Mouse (Mus musculus) inflammation-experienced regulatory T-cells, adult 16 weeks (primary cell): Measurements from ENCODE around the gene Fbxo45. TPM values are rescaled to one million over a fixed set of nuclear protein-coding genes. Genes with fewer than 3 reads are reported as not detected.

ENCODE experiments used
- polyA plus RNA-seq: library from polyadenylated mRNA; unstranded; fragments of 100-300 nt; shearing (Covaris generic); gene quantifications from one replicate; pipeline ENCODE4 v1.2.1, GENCODE M21; 2017

Gene Fbxo45
- polyA plus RNA-seq = 3.0 TPM

DNA sequence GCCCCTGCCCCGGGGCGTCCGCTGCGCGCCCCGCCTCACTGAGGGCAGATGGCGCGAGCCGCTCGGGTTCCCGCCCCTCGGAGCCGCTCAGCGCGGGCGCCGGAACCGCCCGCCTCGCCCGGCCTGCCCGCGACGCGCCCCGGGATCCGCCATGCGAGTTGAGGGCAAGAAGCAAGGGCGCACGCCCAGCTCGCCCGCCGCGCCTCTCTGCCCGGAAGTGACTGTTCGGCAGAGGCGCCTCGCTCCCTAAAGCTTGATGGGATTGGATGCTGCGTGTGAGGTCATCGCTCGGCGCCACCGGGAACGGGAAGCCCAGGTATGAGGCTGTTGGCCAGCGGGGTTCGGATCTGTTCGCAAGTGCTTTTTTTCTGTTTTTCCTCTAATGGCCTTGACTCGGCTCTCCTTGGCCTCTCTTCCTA, at the start of gene Fbxo45, which contains the start of gene Wdr53:
Fbxo45 (minus strand) TSS at position 207 of the 419 bp plus-strand sequence.
Wdr53 (plus strand) TSS at position 276 of the 419 bp plus-strand sequence.

DNA sequence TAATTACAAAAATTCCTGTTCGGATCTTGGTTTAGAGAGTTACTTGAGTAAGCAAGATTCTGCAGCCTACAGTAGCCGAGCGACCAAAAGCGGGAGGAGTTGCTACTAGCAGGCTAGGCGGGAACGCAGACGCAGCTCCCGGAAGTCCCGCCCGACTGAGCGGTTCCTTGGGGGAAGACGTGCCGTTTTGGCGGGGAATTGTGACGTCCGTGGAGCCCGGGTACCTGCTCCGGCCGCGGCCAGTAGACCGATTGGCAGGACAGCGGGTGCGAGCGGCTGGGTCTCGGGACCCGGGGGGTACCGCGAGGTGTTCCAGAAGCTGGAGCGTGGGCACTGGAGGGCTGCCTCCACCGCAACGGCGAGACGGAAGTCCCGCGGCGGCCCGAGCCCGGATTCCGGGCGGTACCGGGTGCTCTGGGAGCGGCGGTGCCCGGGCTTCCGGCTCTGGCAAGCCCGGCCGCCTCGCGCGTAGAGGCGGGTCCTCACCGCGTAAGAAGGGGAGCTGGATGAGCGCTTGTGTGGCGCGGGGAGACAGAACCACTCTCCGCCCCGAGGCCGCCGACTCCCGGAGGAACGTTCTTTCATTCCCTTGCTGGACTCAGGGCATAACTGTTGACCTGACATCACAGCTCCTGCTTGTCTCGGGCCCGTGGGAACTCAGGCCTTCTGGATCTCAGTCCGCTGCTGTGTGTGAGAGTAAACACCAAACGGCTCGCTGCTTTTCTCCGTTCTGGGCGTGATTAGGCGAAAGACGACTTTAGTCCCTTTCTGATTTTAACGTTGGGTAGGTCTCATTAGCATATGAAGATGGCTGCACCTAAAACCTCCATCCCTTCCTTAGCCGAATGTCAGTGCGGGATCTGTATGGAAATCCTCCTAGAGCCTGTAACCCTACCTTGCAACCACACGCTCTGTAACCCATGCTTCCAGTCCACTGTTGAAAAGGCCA, 30.6 kb upstream of the Fbxo45 start, which contains the start of gene Rnf168:
Rnf168 (plus strand) TSS at position 152 of the 949 bp plus-strand sequence.

DNA sequence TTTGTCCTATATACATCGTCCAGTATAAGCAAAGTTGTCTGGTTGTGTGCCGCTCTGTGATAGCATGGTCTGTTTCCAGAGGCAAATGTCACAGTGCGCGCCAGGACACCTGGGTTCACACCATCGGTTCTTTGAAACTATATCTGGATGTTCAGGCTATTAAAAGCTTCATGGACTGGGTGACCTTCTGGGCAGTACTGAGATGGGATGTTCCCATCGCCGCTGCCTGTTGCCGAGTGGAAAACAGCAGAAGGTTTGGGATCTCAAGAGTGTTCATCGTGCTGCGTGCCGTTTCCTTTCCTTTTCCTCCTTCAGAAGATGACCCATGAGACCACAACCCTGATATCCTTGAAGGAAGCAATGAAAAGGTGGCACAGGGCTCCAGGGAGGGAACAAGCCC, 24.3 kb upstream of the Fbxo45 start, which contains the start of gene Smco1:
Smco1 (plus strand) TSS at position 178 of the 400 bp plus-strand sequence.

Other genes with a start within 250 kb of the Fbxo45 start
- 21.5 TPM for gene Senp5, start 243.9 kb downstream of the Fbxo45 start, polyA plus RNA-seq
- 89.5 TPM for gene Pak2, start 167.8 kb downstream of the Fbxo45 start, polyA plus RNA-seq
- 149 TPM for gene Pigx, start 147.4 kb downstream of the Fbxo45 start, polyA plus RNA-seq
- gene Cep19, start 147.4 kb downstream of the Fbxo45 start, polyA plus RNA-seq = 45.3 TPM
- 97.3 TPM for gene Nrros, start 81.6 kb downstream of the Fbxo45 start, polyA plus RNA-seq
- gene Bex6, start 67.3 kb downstream of the Fbxo45 start, polyA plus RNA-seq = not detected
- 22.0 TPM for gene Wdr53, start 69 bp upstream of the Fbxo45 start, polyA plus RNA-seq
- not detected for gene Smco1, start 24.3 kb upstream of the Fbxo45 start, polyA plus RNA-seq
- gene Rnf168, start 30.3 kb upstream of the Fbxo45 start, polyA plus RNA-seq = 20.1 TPM
- gene Ubxn7, start 85.1 kb upstream of the Fbxo45 start, polyA plus RNA-seq = 37.2 TPM
- not detected for gene Tm4sf19, start 153.3 kb upstream of the Fbxo45 start, polyA plus RNA-seq
- 4.2 TPM for gene Tctex1d2, start 172.5 kb upstream of the Fbxo45 start, polyA plus RNA-seq
- 17.4 TPM for gene Pcyt1a, start 183.8 kb upstream of the Fbxo45 start, polyA plus RNA-seq
- gene Slc51a, start 240.7 kb upstream of the Fbxo45 start, polyA plus RNA-seq = not detected
- not detected for gene Zdhhc19, start 249.1 kb upstream of the Fbxo45 start, polyA plus RNA-seq